Mouse (Mus musculus): ENCODE data around the gene Trpv5.

DNA sequence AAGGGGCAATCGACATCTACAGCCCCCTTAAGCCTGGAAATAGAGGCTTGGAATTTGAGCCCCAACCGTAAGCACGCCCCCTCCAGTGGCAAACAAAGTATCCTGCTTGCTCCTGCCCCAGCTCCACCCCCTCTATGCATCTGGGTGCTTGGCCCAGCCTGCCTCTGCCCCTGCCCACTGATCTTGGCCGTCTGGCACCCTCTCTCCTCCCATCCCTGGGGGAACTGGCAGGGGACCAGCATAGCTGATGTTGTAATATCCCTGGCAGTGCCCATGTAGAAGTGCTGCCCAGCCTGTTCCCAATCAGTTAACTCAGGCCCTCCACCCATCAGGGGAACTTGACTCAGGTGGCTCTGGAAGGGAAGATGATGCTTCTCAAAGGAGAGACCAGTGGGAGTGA, 74.4 kb downstream of the Trpv5 start:
- TF ChIP-seq EP300 (optimal IDR thresholded peaks at IDR 0.05) (no peak), CTCF (IDR thresholded peaks at IDR 0.05; ENCODE audit: low read depth) (peak; percentile 21; the same call in 1 of the 2 replicates)
